Mouse (Mus musculus) embryonic fibroblast, embryonic 13.5 days (primary cell): Measurements from ENCODE around the gene Dennd1a. TPM values are rescaled to one million over a fixed set of nuclear protein-coding genes. Genes with fewer than 3 reads are reported as not detected.

Source experiments
- H3K27ac ChIP-seq: 2 replicates; pipeline ENCODE4 v1.5.1; 2012; ENCODE audit warnings: low read length, control low read depth, inconsistent platforms; ENCODE audit not compliant: insufficient read depth
- H3K4me1 ChIP-seq: 2 replicates; pipeline ENCODE4 v1.6.1; 2011; ENCODE audit warnings: low read length; ENCODE audit not compliant: control insufficient read depth, insufficient read depth
- H3K4me3 ChIP-seq: 2 replicates; pipeline ENCODE4 v1.5.1; 2011; ENCODE audit warnings: mild to moderate bottlenecking, control low read depth, low read length; ENCODE audit not compliant: insufficient read depth
- CTCF ChIP-seq: IDR thresholded peaks from 2 replicates; pipeline ENCODE4 v1.5.1; 2011; ENCODE audit warnings: mild to moderate bottlenecking, control low read depth, low read length, moderate library complexity, borderline replicate concordance; ENCODE audit not compliant: insufficient read depth
- POLR2A ChIP-seq: IDR thresholded peaks from 2 replicates; pipeline ENCODE4 v1.6.1; 2011; ENCODE audit warnings: low read depth, mild to moderate bottlenecking, control low read depth, low read length, moderate library complexity
- polyA plus RNA-seq: library from polyadenylated mRNA; stranded (reverse); fragments of >200 nt; gene quantifications from 2 replicates; pipeline ENCODE4 v1.2.4, GENCODE M21; 2011; ENCODE audit warnings: low read depth; ENCODE audit not compliant: missing spikeins, insufficient read length

The Dennd1a gene
- polyA plus RNA-seq, 1 experiment: 25.7 TPM

DNA sequence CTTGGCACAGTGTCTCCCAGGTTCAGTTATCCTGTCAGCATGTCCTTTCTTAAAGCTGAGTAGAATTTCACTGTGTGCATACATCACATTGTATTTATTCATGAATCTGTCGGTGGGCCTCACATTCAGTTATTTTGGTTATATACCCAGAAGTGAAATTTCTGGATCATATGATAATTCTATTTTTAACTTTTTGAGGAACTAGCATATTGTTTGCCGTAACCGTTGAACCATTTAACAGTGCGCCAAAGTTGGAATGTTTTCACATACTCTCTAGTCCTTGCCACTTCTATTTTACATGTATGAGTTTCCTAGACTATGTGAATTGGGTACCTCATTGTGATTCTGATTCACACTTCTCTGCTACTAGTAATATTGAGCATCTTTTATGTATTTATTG lies 8.7 kb upstream of the Dennd1a start:
- no peak overlapping the region for H3K27ac ChIP-seq
- TF ChIP-seq CTCF (no peak), POLR2A (no peak)
- H3K4me3 ChIP-seq: no peak overlapping the region
- peaks cover 7% of the 10 kb centered on the region for H3K4me1 ChIP-seq

- H3K27ac ChIP-seq: peak overlapping the region; percentile 57; the same call in 1 of the 2 replicates
- no peak overlapping the region for H3K4me3 ChIP-seq
- no peak for TF ChIP-seq POLR2A
- peaks cover 7% of the 10 kb centered on the region for H3K4me1 ChIP-seq
Measured at GRCm38 (mm10) chr2:38291526-38291925, 4.3 kb upstream of the Dennd1a start.

DNA sequence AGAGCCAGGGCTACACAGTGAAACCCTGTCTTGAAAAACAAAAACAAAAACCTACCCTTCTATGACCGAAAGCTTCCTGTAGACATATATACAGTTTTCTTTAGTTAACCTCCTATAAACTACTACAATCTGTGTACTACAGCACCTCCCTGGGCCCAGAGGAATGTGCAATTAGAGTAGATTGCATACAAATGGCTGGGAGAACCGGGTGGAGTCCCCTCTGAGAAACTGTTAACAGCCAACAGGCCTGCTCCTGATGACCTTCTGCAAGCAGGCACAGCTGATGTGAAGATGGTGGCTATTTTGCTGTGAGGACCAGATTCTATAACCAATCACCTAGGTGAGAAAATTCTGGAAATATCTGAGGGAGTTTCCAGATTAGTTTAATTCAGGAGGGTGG lies 1.0 kb upstream of the Dennd1a start:
- no peak overlapping the region for H3K4me3 ChIP-seq
- no peak overlapping the region for H3K27ac ChIP-seq
- TF ChIP-seq POLR2A (no peak), CTCF (no peak)
- peaks cover 8% of the 10 kb centered on the region for H3K4me1 ChIP-seq

DNA sequence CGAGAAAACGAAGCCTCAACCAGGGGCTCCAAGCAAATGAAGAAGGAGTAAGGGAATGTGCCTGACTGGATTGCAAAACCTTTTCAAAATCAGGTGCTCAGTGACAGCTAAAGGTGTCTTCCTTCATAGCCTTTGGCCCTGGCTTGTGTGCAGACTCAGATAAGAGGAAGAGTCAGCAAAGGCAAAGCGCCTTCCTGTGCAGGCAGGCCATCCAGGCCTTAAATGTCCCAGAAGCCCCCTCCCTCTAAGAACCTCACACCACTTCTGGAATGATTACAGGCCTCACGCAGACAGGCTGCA lies 807 bp downstream of the Dennd1a start:
- no peak overlapping the region for H3K27ac ChIP-seq

DNA sequence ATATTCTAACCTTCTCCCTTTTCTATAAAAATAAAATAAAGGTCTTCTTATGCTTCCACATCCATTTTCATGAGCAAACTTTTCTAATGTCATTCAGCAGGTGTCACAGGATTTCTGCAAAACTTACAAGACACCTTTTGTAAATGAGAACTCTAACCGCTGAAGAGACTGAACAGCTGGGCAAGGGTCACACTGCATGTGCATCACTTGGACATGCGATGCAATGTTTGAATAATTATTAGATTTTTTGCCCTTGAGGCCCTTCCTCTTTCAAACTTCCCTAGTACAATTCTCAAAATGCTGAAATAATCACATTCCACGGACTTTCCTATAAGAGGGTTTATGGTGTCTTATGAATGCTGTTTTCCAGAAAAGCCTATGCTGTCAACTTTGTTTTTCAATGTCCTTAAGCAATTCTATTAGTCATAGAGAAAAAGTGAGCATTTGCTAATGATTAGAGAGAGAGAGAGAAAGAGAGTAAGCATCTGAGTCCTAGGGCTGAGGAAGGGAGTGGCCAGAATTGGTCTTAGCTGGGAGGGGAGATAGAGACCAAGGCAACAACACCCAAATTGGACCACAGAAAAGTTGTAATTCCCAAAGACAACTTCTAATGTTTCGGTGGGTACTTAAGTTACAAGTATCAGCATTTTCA lies 1.3 kb downstream of the Dennd1a start:
- TF ChIP-seq POLR2A: no peak
- TF ChIP-seq CTCF: no peak
- Histone ChIP-seq H3K27ac (no peak overlapping the region), H3K4me1 (peaks cover 6% of the 10 kb centered on the region; the same call in 1 of the 2 replicates), H3K4me3 (peak overlapping the region; percentile 78)

More for the DNA sequence above, 807 bp downstream of the Dennd1a start:
- Histone ChIP-seq H3K4me3 (peak overlapping the region; percentile 78), H3K4me1 (peaks cover 8% of the 10 kb centered on the region)
- TF ChIP-seq POLR2A (no peak), CTCF (no peak)

GRCm38 (mm10) chr2:38283961-38284360 lies 3.2 kb downstream of the Dennd1a start:
- TF ChIP-seq CTCF (no peak), POLR2A (no peak)
- H3K27ac ChIP-seq: no peak overlapping the region

GRCm38 (mm10) chr2:38280376-38280775 lies 6.8 kb downstream of the Dennd1a start:
- Histone ChIP-seq H3K4me1 (peaks cover 6% of the 10 kb centered on the region; the same call in 1 of the 2 replicates), H3K4me3 (no peak overlapping the region), H3K27ac (no peak overlapping the region)
- TF ChIP-seq CTCF (no peak), POLR2A (no peak)

More at GRCm38 (mm10) chr2:38283961-38284360, 3.2 kb downstream of the Dennd1a start:
- peaks cover 6% of the 10 kb centered on the region; the same call in 1 of the 2 replicates for H3K4me1 ChIP-seq
- H3K4me3 ChIP-seq: no peak overlapping the region

DNA sequence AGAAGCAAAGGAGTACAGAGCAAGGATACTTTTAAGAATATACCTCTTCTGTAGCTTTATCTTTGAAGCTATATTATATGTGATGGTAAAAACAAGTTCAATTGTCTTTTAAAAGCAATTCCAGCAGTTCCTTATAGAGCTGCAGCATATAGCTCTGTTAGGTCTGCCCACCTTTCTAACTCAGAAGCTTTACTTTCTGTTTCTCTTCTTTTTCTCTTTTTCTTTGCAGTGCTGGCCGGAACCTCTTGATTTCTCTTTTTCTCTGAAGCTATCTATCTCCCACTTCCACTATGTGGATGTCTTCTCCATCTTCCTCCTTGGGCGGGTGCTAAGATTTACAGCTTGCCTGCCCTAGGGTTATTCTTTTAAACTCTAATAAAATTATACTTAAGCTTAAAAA lies 12.2 kb downstream of the Dennd1a start:
- TF ChIP-seq POLR2A (no peak), CTCF (no peak)
- Histone ChIP-seq H3K4me1 (no peaks in the 10 kb centered on the region), H3K4me3 (no peak overlapping the region), H3K27ac (no peak overlapping the region)

- H3K27ac ChIP-seq: peak overlapping the region; percentile 61
- no peak overlapping the region for H3K4me3 ChIP-seq
- peaks cover 2% of the 10 kb centered on the region; the same call in 1 of the 2 replicates for H3K4me1 ChIP-seq
- TF ChIP-seq POLR2A (no peak), CTCF (no peak)
Measured at GRCm38 (mm10) chr2:38263653-38264052, 23.5 kb downstream of the Dennd1a start.

GRCm38 (mm10) chr2:38259052-38259451 lies 28.1 kb downstream of the Dennd1a start:
- peaks cover 2% of the 10 kb centered on the region; the same call in 1 of the 2 replicates for H3K4me1 ChIP-seq
- H3K27ac ChIP-seq: no peak overlapping the region
- no peak for TF ChIP-seq POLR2A
- TF ChIP-seq CTCF: no peak
- H3K4me3 ChIP-seq: no peak overlapping the region

DNA sequence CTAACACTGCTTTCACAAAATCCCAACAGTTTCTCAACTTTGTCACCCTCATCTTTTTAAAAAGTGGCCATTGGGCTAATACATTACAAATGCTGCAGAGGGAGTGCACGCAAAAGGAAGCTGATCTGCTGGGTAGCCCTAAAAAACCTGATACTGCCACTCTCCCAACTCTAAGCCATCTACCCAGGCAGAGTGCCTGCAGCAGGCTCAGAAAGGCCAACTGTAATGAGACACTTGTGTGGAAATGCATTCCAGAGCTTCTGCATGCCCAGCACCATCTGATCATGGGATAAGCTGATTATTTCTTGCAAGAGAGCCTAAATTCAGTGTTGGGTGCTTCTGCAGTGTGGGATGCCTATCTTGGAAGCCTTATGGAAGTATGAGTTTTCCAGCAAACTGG lies 49.6 kb downstream of the Dennd1a start:
- Histone ChIP-seq H3K27ac (no peak overlapping the region), H3K4me3 (no peak overlapping the region), H3K4me1 (no peaks in the 10 kb centered on the region)
- TF ChIP-seq POLR2A: no peak
- TF ChIP-seq CTCF: no peak

GRCm38 (mm10) chr2:38235593-38235992 lies 51.6 kb downstream of the Dennd1a start:
- Histone ChIP-seq H3K27ac (no peak overlapping the region), H3K4me1 (no peaks in the 10 kb centered on the region), H3K4me3 (no peak overlapping the region)
- no peak for TF ChIP-seq POLR2A
- no peak for TF ChIP-seq CTCF
